Comparison of ENCODE assay signal across 8 mouse cellular contexts in the genomic region with DNA sequence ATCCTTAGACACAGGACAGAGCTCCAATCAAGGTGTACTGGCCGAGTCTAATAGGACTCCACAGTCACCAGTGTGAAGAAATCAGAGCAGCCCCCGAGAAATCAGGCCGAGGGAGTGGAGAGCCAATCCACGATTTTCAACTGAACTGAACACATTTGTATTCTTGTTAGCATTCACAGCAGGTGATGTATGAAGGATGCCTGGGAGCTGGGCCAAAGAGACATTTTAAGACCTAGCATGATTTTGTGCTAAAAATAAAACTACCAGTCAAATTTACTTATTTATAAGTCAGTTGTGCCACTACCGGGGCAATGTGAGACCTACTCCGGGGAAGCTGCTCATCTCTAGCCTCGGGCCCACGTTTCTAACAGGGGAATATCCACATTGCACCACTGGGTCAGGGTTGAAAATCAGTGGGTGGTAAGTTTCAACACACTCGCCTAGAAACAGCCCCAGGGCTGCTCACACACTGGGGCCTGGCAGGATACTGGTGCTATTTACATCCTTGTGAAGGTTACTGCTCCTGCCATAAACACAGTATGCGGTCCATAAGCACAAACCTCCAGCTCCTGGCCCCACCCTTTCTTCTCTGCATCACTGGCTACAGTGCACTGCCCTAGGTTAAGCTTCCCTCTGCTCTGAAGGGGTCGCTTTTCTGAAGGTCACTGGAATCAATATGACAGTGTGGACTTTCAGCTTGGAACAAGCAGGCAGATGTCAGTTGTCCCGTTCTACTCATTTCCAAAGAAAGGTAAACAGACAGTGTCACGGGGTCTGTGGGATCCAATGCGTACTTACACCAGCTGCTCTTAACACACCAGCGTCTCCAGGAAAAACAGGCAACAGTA.
A peak's percentile ranks its signal among the peaks of the same experiment; 100 is the strongest.
DNase-seq lines count a peak whose midpoint lies in the region; ATAC-seq and TF ChIP-seq lines count a peak whose summit lies in the region.

No protein-coding gene starts in this region.

- intact Hi-C loops in heart, adult 2 months (cut with DNase I), result loop anchor here (5.0 kb wide), 2 partner anchors 39 to 84 kb away; a partner anchor contains a TSS
- intact Hi-C loops in heart, postnatal 10 days (cut with DNase I), result no loop called here
- intact Hi-C loops in left cerebral cortex, postnatal 4 days (cut with DNase I), result no loop called here

- H3K4me1 ChIP-seq in heart, adult 2 months (ENCODE audit: control insufficient read depth, insufficient read depth, low read length), result peaks cover 9% of the 10 kb centered on the region
- H3K4me1 ChIP-seq in neural tube, embryonic 15.5 days, result peaks cover 11% of the 10 kb centered on the region

- 0 out of 2 replicates have a peak overlapping the region, but pooled peaks have one; percentile 13 for H3K4me2 ChIP-seq in neural tube, embryonic 15.5 days

- H3K36me3 ChIP-seq in heart, adult 2 months (ENCODE audit: control insufficient read depth, insufficient read depth, low read length), result no peaks in the 10 kb centered on the region
- H3K36me3 ChIP-seq in neural tube, embryonic 15.5 days, result no peaks in the 10 kb centered on the region

- TF ChIP-seq POLR2A in heart, adult 2 months (IDR thresholded peaks at IDR 0.05; ENCODE audit: insufficient read depth, low read depth, low read length), result no peak

- no peak for TF ChIP-seq CTCF in heart, adult 2 months (IDR thresholded peaks at IDR 0.05)

- H3K27me3 ChIP-seq in heart, adult 2 months (ENCODE audit: control insufficient read depth, insufficient read depth, low read length), result no peaks in the 10 kb centered on the region
- no peaks in the 10 kb centered on the region for H3K27me3 ChIP-seq in neural tube, embryonic 15.5 days (replicated peaks)

- 53% methylated on average over 15 of the region's 15 CpGs for WGBS in heart, adult 2 months
- 14% methylated on average over 15 of the region's 15 CpGs for WGBS in neural tube, embryonic 15.5 days

- no peak overlapping the region for H3K4me3 ChIP-seq in heart, adult 2 months
- H3K4me3 ChIP-seq in neural tube, embryonic 15.5 days (replicated peaks), result no peak overlapping the region

- TF ChIP-seq EP300 in heart, adult 2 months (IDR thresholded peaks at IDR 0.05; ENCODE audit: insufficient read depth, low read depth, low read length), result no peak

- H3K9ac ChIP-seq in heart, adult 2 months (ENCODE audit: low read depth, low read length), result no peak overlapping the region
- no peak overlapping the region for H3K9ac ChIP-seq in neural tube, embryonic 15.5 days (replicated peaks)

- H3K9me3 ChIP-seq in neural tube, embryonic 15.5 days (replicated peaks), result no peaks in the 10 kb centered on the region

- peak in 1 of 2 experiments; percentile 13 for DNase-seq in heart, adult 2 months
- no peak for DNase-seq in heart, postnatal 4 days
- peak; percentile 29 to 48 for DNase-seq in heart, postnatal 10 days
- DNase-seq in left cerebral cortex, postnatal 4 days, result peak; percentile 20
- DNase-seq in testis, postnatal 10 days (ENCODE audit: low spot score), result no peak
- DNase-seq in thymus, postnatal 0 days (ENCODE audit: low spot score), result no peak

- H3K27ac ChIP-seq in heart, adult 2 months, result peak overlapping the region; percentile 76
- H3K27ac ChIP-seq in neural tube, embryonic 15.5 days (replicated peaks), result peak overlapping the region; percentile 1; the same call in 1 of the 2 replicates

- ATAC-seq in cerebellum, adult (ENCODE audit: insufficient number of reproducible peaks, low FRiP score, low TSS enrichment), result peak; percentile 53
- ATAC-seq in neural tube, embryonic 15.5 days (ENCODE audit: low FRiP score), result peak; percentile 64

- no peaks in the 10 kb centered on the region for H3K79me2 ChIP-seq in heart, adult 2 months (replicated peaks; ENCODE audit: control insufficient read depth, insufficient read depth, low read length)

Comparison
In these comparisons a context has a peak if more than half of its experiments do, and no peak if none do; other contexts are left out.
1. DNase-seq: peak in heart, postnatal 10 days (2 of 2) and left cerebral cortex, postnatal 4 days (single experiment); none in heart, postnatal 4 days (single experiment), testis, postnatal 10 days (single experiment) and thymus, postnatal 0 days (single experiment).